Mouse (Mus musculus): Measurements from ENCODE around the gene Dusp27. TPM values are rescaled to one million over a fixed set of nuclear protein-coding genes. Genes with fewer than 3 reads are reported as not detected.

Dusp27 gene
- polyA plus RNA-seq, 1 experiment from 2014 or later = 1.3 TPM

- peaks cover under 1% of the 10 kb centered on the region; the same call in 1 of the 2 replicates for H3K27me3 ChIP-seq (ENCODE audit: control insufficient read depth, insufficient read depth, low read depth, low read length)
- H3K4me3 ChIP-seq (ENCODE audit: low read depth, low read length) = peak overlapping the region; percentile 32
- WGBS = 20% methylated on average over 24 of the region's 24 CpGs
- peak overlapping the region; percentile 64 for H3K4me2 ChIP-seq (ENCODE audit: low read length)
- no peak overlapping the region for H3K27ac ChIP-seq (ENCODE audit: low read length)
- no peaks in the 10 kb centered on the region for H3K9me3 ChIP-seq (replicated peaks; ENCODE audit: control insufficient read depth, low read length, poor library complexity, severe bottlenecking)
- peak; percentile 76 for ATAC-seq
- H3K36me3 ChIP-seq (ENCODE audit: control insufficient read depth, insufficient read depth, low read length) = no peaks in the 10 kb centered on the region
- H3K4me1 ChIP-seq (ENCODE audit: control insufficient read depth, insufficient read depth, low read length) = no peaks in the 10 kb centered on the region; the same call in 1 of the 2 replicates
- H3K9ac ChIP-seq (ENCODE audit: low read depth, low read length) = peak overlapping the region; percentile 45; the same call in 1 of the 2 replicates
Measured at GRCm38 (mm10) chr1:166160569-166161445, 33.1 kb upstream of the Dusp27 start.

- Histone ChIP-seq H3K4me1 (ENCODE audit: control insufficient read depth, insufficient read depth, low read length) (no peaks in the 10 kb centered on the region; the same call in 1 of the 2 replicates), H3K9me3 (replicated peaks; ENCODE audit: control insufficient read depth, low read length, poor library complexity, severe bottlenecking) (no peaks in the 10 kb centered on the region), H3K27me3 (ENCODE audit: control insufficient read depth, insufficient read depth, low read depth, low read length) (peaks cover 5% of the 10 kb centered on the region), H3K27ac (ENCODE audit: low read length) (no peak overlapping the region), H3K4me3 (ENCODE audit: low read depth, low read length) (peak overlapping the region; percentile 32; the same call in 1 of the 2 replicates), H3K4me2 (ENCODE audit: low read length) (peak overlapping the region; percentile 64), H3K9ac (ENCODE audit: low read depth, low read length) (peak overlapping the region; percentile 45; the same call in 1 of the 2 replicates), H3K36me3 (ENCODE audit: control insufficient read depth, insufficient read depth, low read length) (no peaks in the 10 kb centered on the region)
- 52% methylated on average over 5 of the region's 5 CpGs for WGBS
- ATAC-seq = no peak
Measured at GRCm38 (mm10) chr1:166160111-166160510, 32.4 kb upstream of the Dusp27 start.

GRCm38 (mm10) chr1:166158664-166159063, 30.9 kb upstream of the Dusp27 start:
- H3K27me3 ChIP-seq (ENCODE audit: control insufficient read depth, insufficient read depth, low read depth, low read length) = peaks cover 7% of the 10 kb centered on the region
- H3K36me3 ChIP-seq (ENCODE audit: control insufficient read depth, insufficient read depth, low read length) = no peaks in the 10 kb centered on the region
- no peak overlapping the region for H3K27ac ChIP-seq (ENCODE audit: low read length)
- ATAC-seq = no peak
- 70% methylated on average over 9 of the region's 9 CpGs for WGBS
- no peaks in the 10 kb centered on the region for H3K9me3 ChIP-seq (replicated peaks; ENCODE audit: control insufficient read depth, low read length, poor library complexity, severe bottlenecking)
- H3K4me1 ChIP-seq (ENCODE audit: control insufficient read depth, insufficient read depth, low read length) = peaks cover 3% of the 10 kb centered on the region; the same call in 1 of the 2 replicates
- no peak overlapping the region for H3K4me2 ChIP-seq (ENCODE audit: low read length)
- no peak overlapping the region for H3K9ac ChIP-seq (ENCODE audit: low read depth, low read length)
- H3K4me3 ChIP-seq (ENCODE audit: low read depth, low read length) = no peak overlapping the region

- Histone ChIP-seq H3K27ac (ENCODE audit: low read length) (no peak overlapping the region), H3K4me1 (ENCODE audit: control insufficient read depth, insufficient read depth, low read length) (peaks cover 3% of the 10 kb centered on the region; the same call in 1 of the 2 replicates), H3K36me3 (ENCODE audit: control insufficient read depth, insufficient read depth, low read length) (no peaks in the 10 kb centered on the region), H3K9ac (ENCODE audit: low read depth, low read length) (no peak overlapping the region), H3K9me3 (replicated peaks; ENCODE audit: control insufficient read depth, low read length, poor library complexity, severe bottlenecking) (no peaks in the 10 kb centered on the region), H3K4me3 (ENCODE audit: low read depth, low read length) (no peak overlapping the region), H3K27me3 (ENCODE audit: control insufficient read depth, insufficient read depth, low read depth, low read length) (peaks cover 7% of the 10 kb centered on the region), H3K4me2 (ENCODE audit: low read length) (no peak overlapping the region)
- no peak for ATAC-seq
- WGBS = 85% methylated on average over 12 of the region's 12 CpGs
Measured at GRCm38 (mm10) chr1:166157712-166158111, 30.0 kb upstream of the Dusp27 start.

- Histone ChIP-seq H3K4me1 (ENCODE audit: control insufficient read depth, insufficient read depth, low read length) (peaks cover 5% of the 10 kb centered on the region; the same call in 1 of the 2 replicates), H3K27ac (ENCODE audit: low read length) (no peak overlapping the region), H3K9me3 (replicated peaks; ENCODE audit: control insufficient read depth, low read length, poor library complexity, severe bottlenecking) (no peaks in the 10 kb centered on the region), H3K4me2 (ENCODE audit: low read length) (no peak overlapping the region), H3K4me3 (ENCODE audit: low read depth, low read length) (no peak overlapping the region), H3K27me3 (ENCODE audit: control insufficient read depth, insufficient read depth, low read depth, low read length) (peaks cover 7% of the 10 kb centered on the region), H3K9ac (ENCODE audit: low read depth, low read length) (no peak overlapping the region), H3K36me3 (ENCODE audit: control insufficient read depth, insufficient read depth, low read length) (no peaks in the 10 kb centered on the region)
- WGBS = 59% methylated on average over 10 of the region's 10 CpGs
- no peak for ATAC-seq
Measured at GRCm38 (mm10) chr1:166155113-166155494, 27.4 kb upstream of the Dusp27 start.

- H3K36me3 ChIP-seq (ENCODE audit: control insufficient read depth, insufficient read depth, low read length) = no peaks in the 10 kb centered on the region
- H3K27ac ChIP-seq (ENCODE audit: low read length) = no peak overlapping the region
- WGBS = 20% methylated on average over 29 of the region's 29 CpGs
- ATAC-seq = peak; percentile 68
- peaks cover 5% of the 10 kb centered on the region; the same call in 1 of the 2 replicates for H3K4me1 ChIP-seq (ENCODE audit: control insufficient read depth, insufficient read depth, low read length)
- peaks cover 7% of the 10 kb centered on the region; the same call in 1 of the 2 replicates for H3K27me3 ChIP-seq (ENCODE audit: control insufficient read depth, insufficient read depth, low read depth, low read length)
- H3K4me3 ChIP-seq (ENCODE audit: low read depth, low read length) = no peak overlapping the region
- H3K4me2 ChIP-seq (ENCODE audit: low read length) = peak overlapping the region; percentile 42
- 0 out of 2 replicates have a peak overlapping the region, but pooled peaks have one; percentile 27 for H3K9ac ChIP-seq (ENCODE audit: low read depth, low read length)
- H3K9me3 ChIP-seq (replicated peaks; ENCODE audit: control insufficient read depth, low read length, poor library complexity, severe bottlenecking) = no peaks in the 10 kb centered on the region
Measured at GRCm38 (mm10) chr1:166154162-166155112, 26.7 kb upstream of the Dusp27 start.

- Histone ChIP-seq H3K9ac (ENCODE audit: low read depth, low read length) (no peak overlapping the region), H3K9me3 (replicated peaks; ENCODE audit: control insufficient read depth, low read length, poor library complexity, severe bottlenecking) (no peaks in the 10 kb centered on the region), H3K4me1 (ENCODE audit: control insufficient read depth, insufficient read depth, low read length) (peaks cover 5% of the 10 kb centered on the region; the same call in 1 of the 2 replicates), H3K27ac (ENCODE audit: low read length) (no peak overlapping the region), H3K27me3 (ENCODE audit: control insufficient read depth, insufficient read depth, low read depth, low read length) (peaks cover 7% of the 10 kb centered on the region; the same call in 1 of the 2 replicates), H3K36me3 (ENCODE audit: control insufficient read depth, insufficient read depth, low read length) (no peaks in the 10 kb centered on the region), H3K4me2 (ENCODE audit: low read length) (no peak overlapping the region), H3K4me3 (ENCODE audit: low read depth, low read length) (no peak overlapping the region)
- peak; percentile 57 for ATAC-seq
- 12% methylated on average over 18 of the region's 18 CpGs for WGBS
Measured at GRCm38 (mm10) chr1:166153351-166154120, 25.8 kb upstream of the Dusp27 start.

GRCm38 (mm10) chr1:166152034-166152433, 24.3 kb upstream of the Dusp27 start:
- H3K9me3 ChIP-seq (replicated peaks; ENCODE audit: control insufficient read depth, low read length, poor library complexity, severe bottlenecking) = no peaks in the 10 kb centered on the region
- H3K27me3 ChIP-seq (ENCODE audit: control insufficient read depth, insufficient read depth, low read depth, low read length) = peaks cover 7% of the 10 kb centered on the region; the same call in 1 of the 2 replicates
- peaks cover 5% of the 10 kb centered on the region; the same call in 1 of the 2 replicates for H3K4me1 ChIP-seq (ENCODE audit: control insufficient read depth, insufficient read depth, low read length)
- ATAC-seq = no peak
- no peak overlapping the region for H3K4me3 ChIP-seq (ENCODE audit: low read depth, low read length)
- no peak overlapping the region for H3K4me2 ChIP-seq (ENCODE audit: low read length)
- H3K27ac ChIP-seq (ENCODE audit: low read length) = no peak overlapping the region
- no peaks in the 10 kb centered on the region for H3K36me3 ChIP-seq (ENCODE audit: control insufficient read depth, insufficient read depth, low read length)
- 89% methylated on average over 10 of the region's 10 CpGs for WGBS
- H3K9ac ChIP-seq (ENCODE audit: low read depth, low read length) = no peak overlapping the region

Measured in midbrain, embryonic 16.5 days (tissue).